Mouse (Mus musculus) hindbrain, embryonic 10.5 days (tissue): Measurements from ENCODE around the gene Hipk3. TPM values are rescaled to one million over a fixed set of nuclear protein-coding genes. Genes with fewer than 3 reads are reported as not detected.

Experiments
- DNase-seq: peaks from one replicate; pipeline ENCODE4 v3.0.0-alpha.2; 2017; ENCODE audit warnings: low spot score
- H3K27ac ChIP-seq: fragments of 300-500 bp; sonication (generic); 2 replicates; pipeline ENCODE4 v1.5.1; 2016; ENCODE audit warnings: mild to moderate bottlenecking, moderate library complexity
- H3K27me3 ChIP-seq: fragments of 300-500 bp; sonication (generic); 2 replicates; pipeline ENCODE4 v1.6.1; 2016; ENCODE audit warnings: mild to moderate bottlenecking; ENCODE audit not compliant: poor library complexity, insufficient read depth, severe bottlenecking
- H3K36me3 ChIP-seq: fragments of 300-500 bp; sonication (generic); 2 replicates; pipeline ENCODE4 v1.6.1; 2016; ENCODE audit warnings: mild to moderate bottlenecking, moderate library complexity
- H3K4me1 ChIP-seq: fragments of 300-500 bp; sonication (generic); replicated peaks from 2 replicates; pipeline ENCODE4 v1.6.1; 2016; ENCODE audit warnings: mild to moderate bottlenecking
- H3K4me3 ChIP-seq: fragments of 300-500 bp; sonication (generic); 2 replicates; pipeline ENCODE4 v1.5.1; 2016; ENCODE audit warnings: mild to moderate bottlenecking, moderate library complexity
- H3K9me3 ChIP-seq: fragments of 300-500 bp; sonication (generic); 2 replicates; pipeline ENCODE4 v1.6.1; 2016; ENCODE audit warnings: mild to moderate bottlenecking, moderate library complexity
- WGBS: fragments of 180-500 bp; shearing (Covaris S2); methylation state at CpG from one replicate; pipeline ENCODE4 v1.1.7; 2016; 5-methylcytosine and 5-hydroxymethylcytosine counted together
- polyA plus RNA-seq: library from polyadenylated mRNA; unstranded; fragments of >200 nt; fragmentation: Nextera tagmentation; extraction: Ambion mirVana; gene quantifications from 2 replicates; pipeline ENCODE4 v1.2.1, GENCODE M21; 2016

The Hipk3 gene
- polyA plus RNA-seq, 1 experiment from 2014 or later: 7.0 TPM

GRCm38 (mm10) chr2:104493021-104493950 is 960 bp downstream of the Hipk3 start:
- H3K4me1 ChIP-seq: peaks cover 23% of the 10 kb centered on the region
- peaks cover 23% of the 10 kb centered on the region for H3K27me3 ChIP-seq
- peak overlapping the region; percentile 92 for H3K4me3 ChIP-seq
- peak; percentile 86 for DNase-seq
- H3K36me3 ChIP-seq: no peaks in the 10 kb centered on the region
- peak overlapping the region; percentile 100 for H3K27ac ChIP-seq
- under 1% methylated on average over 99 of the region's 99 CpGs for WGBS
- no peaks in the 10 kb centered on the region for H3K9me3 ChIP-seq

GRCm38 (mm10) chr2:104491221-104491795 is 2.9 kb downstream of the Hipk3 start:
- H3K36me3 ChIP-seq: no peaks in the 10 kb centered on the region
- WGBS: 67% methylated on average over 2 of the region's 2 CpGs
- peaks cover 23% of the 10 kb centered on the region for H3K4me1 ChIP-seq
- peaks cover 15% of the 10 kb centered on the region for H3K27me3 ChIP-seq
- no peaks in the 10 kb centered on the region for H3K9me3 ChIP-seq
- DNase-seq: no peak
- no peak overlapping the region for H3K27ac ChIP-seq
- H3K4me3 ChIP-seq: no peak overlapping the region

GRCm38 (mm10) chr2:104490761-104491160 is 3.5 kb downstream of the Hipk3 start:
- 77% methylated on average over 2 of the region's 2 CpGs for WGBS
- H3K9me3 ChIP-seq: no peaks in the 10 kb centered on the region
- no peak overlapping the region for H3K4me3 ChIP-seq
- peaks cover 9% of the 10 kb centered on the region for H3K27me3 ChIP-seq
- H3K36me3 ChIP-seq: no peaks in the 10 kb centered on the region
- no peak for DNase-seq
- H3K4me1 ChIP-seq: peaks cover 23% of the 10 kb centered on the region
- H3K27ac ChIP-seq: no peak overlapping the region

- WGBS: 95% methylated on average over 2 of the region's 2 CpGs
- H3K9me3 ChIP-seq: no peaks in the 10 kb centered on the region
- no peaks in the 10 kb centered on the region for H3K36me3 ChIP-seq
- no peak overlapping the region for H3K27ac ChIP-seq
- DNase-seq: no peak
- H3K27me3 ChIP-seq: no peaks in the 10 kb centered on the region; the same call in 1 of the 2 replicates
- peaks cover 17% of the 10 kb centered on the region for H3K4me1 ChIP-seq
- no peak overlapping the region for H3K4me3 ChIP-seq
These were observed 4.4 kb downstream of the Hipk3 start for GRCm38 (mm10) chr2:104489851-104490250.

GRCm38 (mm10) chr2:104484438-104484837 is 9.8 kb downstream of the Hipk3 start:
- no peak for DNase-seq
- no peaks in the 10 kb centered on the region for H3K4me1 ChIP-seq
- no peaks in the 10 kb centered on the region for H3K27me3 ChIP-seq
- no peak overlapping the region for H3K27ac ChIP-seq
- H3K4me3 ChIP-seq: no peak overlapping the region
- no peaks in the 10 kb centered on the region for H3K9me3 ChIP-seq
- no peaks in the 10 kb centered on the region for H3K36me3 ChIP-seq
- 84% methylated on average over 5 of the region's 5 CpGs for whole genome bisulfite sequencing

- Histone ChIP-seq H3K9me3 (no peaks in the 10 kb centered on the region), H3K4me3 (no peak overlapping the region), H3K27ac (no peak overlapping the region), H3K27me3 (no peaks in the 10 kb centered on the region), H3K36me3 (no peaks in the 10 kb centered on the region), H3K4me1 (0 out of 2 replicates have a peak, but pooled peaks cover 4% of the 10 kb centered on the region)
- DNase-seq: no peak
These were observed 12.1 kb downstream of the Hipk3 start for GRCm38 (mm10) chr2:104482156-104482555.

- Histone ChIP-seq H3K4me3 (no peak overlapping the region), H3K27ac (no peak overlapping the region), H3K36me3 (no peaks in the 10 kb centered on the region), H3K4me1 (0 out of 2 replicates have a peak, but pooled peaks cover 4% of the 10 kb centered on the region), H3K27me3 (no peaks in the 10 kb centered on the region), H3K9me3 (no peaks in the 10 kb centered on the region)
- WGBS: 86% methylated on average over 4 of the region's 4 CpGs
- DNase-seq: no peak
These were observed 15.2 kb downstream of the Hipk3 start for GRCm38 (mm10) chr2:104479054-104479453.

GRCm38 (mm10) chr2:104477398-104478015 is 16.7 kb downstream of the Hipk3 start:
- WGBS: 70% methylated on average over 2 of the region's 2 CpGs

GRCm38 (mm10) chr2:104472056-104472455 is 22.2 kb downstream of the Hipk3 start:
- H3K27ac ChIP-seq: no peak overlapping the region
- no peak overlapping the region for H3K4me3 ChIP-seq
- H3K27me3 ChIP-seq: no peaks in the 10 kb centered on the region
- no peak for DNase-seq
- H3K9me3 ChIP-seq: no peaks in the 10 kb centered on the region
- WGBS: 93% methylated on average over 6 of the region's 6 CpGs
- H3K36me3 ChIP-seq: peaks cover 11% of the 10 kb centered on the region; the same call in 1 of the 2 replicates
- H3K4me1 ChIP-seq: no peaks in the 10 kb centered on the region

More at GRCm38 (mm10) chr2:104477398-104478015, 16.7 kb downstream of the Hipk3 start:
- no peak for DNase-seq
- Histone ChIP-seq H3K36me3 (no peaks in the 10 kb centered on the region), H3K27ac (no peak overlapping the region), H3K4me3 (no peak overlapping the region), H3K4me1 (0 out of 2 replicates have a peak, but pooled peaks cover 4% of the 10 kb centered on the region), H3K9me3 (no peaks in the 10 kb centered on the region), H3K27me3 (no peaks in the 10 kb centered on the region)

- no peaks in the 10 kb centered on the region for H3K27me3 ChIP-seq
- no peak for DNase-seq
These were observed 23.1 kb downstream of the Hipk3 start for GRCm38 (mm10) chr2:104471161-104471560.

GRCm38 (mm10) chr2:104470536-104470935 is 23.7 kb downstream of the Hipk3 start:
- DNase-seq: no peak
- Histone ChIP-seq H3K4me1 (no peaks in the 10 kb centered on the region), H3K9me3 (no peaks in the 10 kb centered on the region), H3K27me3 (no peaks in the 10 kb centered on the region), H3K27ac (no peak overlapping the region), H3K4me3 (no peak overlapping the region), H3K36me3 (peaks cover 11% of the 10 kb centered on the region; the same call in 1 of the 2 replicates)
- 95% methylated on average over 6 of the region's 6 CpGs for WGBS

More at GRCm38 (mm10) chr2:104471161-104471560, 23.1 kb downstream of the Hipk3 start:
- Histone ChIP-seq H3K4me1 (no peaks in the 10 kb centered on the region), H3K4me3 (no peak overlapping the region), H3K36me3 (peaks cover 11% of the 10 kb centered on the region; the same call in 1 of the 2 replicates), H3K9me3 (no peaks in the 10 kb centered on the region), H3K27ac (no peak overlapping the region)
- 93% methylated on average over 16 of the region's 16 CpGs for WGBS

- Histone ChIP-seq H3K4me1 (no peaks in the 10 kb centered on the region), H3K27ac (no peak overlapping the region), H3K4me3 (no peak overlapping the region), H3K36me3 (peaks cover 11% of the 10 kb centered on the region; the same call in 1 of the 2 replicates), H3K27me3 (no peaks in the 10 kb centered on the region), H3K9me3 (no peaks in the 10 kb centered on the region)
- DNase-seq: no peak
- 93% methylated on average over 5 of the region's 5 CpGs for WGBS
These were observed 25.8 kb downstream of the Hipk3 start for GRCm38 (mm10) chr2:104468419-104468818.
